Mouse (Mus musculus) forebrain, embryonic 11.5 days (tissue): ENCODE measurements around the gene Cog6. TPM values are rescaled to one million over a fixed set of nuclear protein-coding genes. Genes with fewer than 3 reads are reported as not detected.
A peak's percentile ranks its signal among the peaks of the same experiment; 100 is the strongest.
"Not testable (repeated sequence)": the region's sequence is repeated elsewhere in the genome, so short reads cannot be mapped to it uniquely, and the experiment has no call there.

Experiments used
- ATAC-seq: fragments of 200-750 bp; cut with Nextera tagmentation; replicated peaks from 2 replicates; pipeline ENCODE4 v1.8.0; 2017; ENCODE audit warnings: moderate TSS enrichment; ENCODE audit not compliant: low FRiP score
- DNase-seq: peaks from one replicate; pipeline ENCODE4 v3.0.0-alpha.2; 2017; ENCODE audit warnings: low spot score
- H3K27ac ChIP-seq: fragments of 300-500 bp; sonication (generic); 2 replicates; pipeline ENCODE4 v1.5.1; 2014; ENCODE audit warnings: low read depth, low read length
- H3K27me3 ChIP-seq: fragments of 300-500 bp; sonication (generic); 2 replicates; pipeline ENCODE4 v1.6.1; 2014; ENCODE audit warnings: mild to moderate bottlenecking, low read length, mixed read lengths; ENCODE audit not compliant: control insufficient read depth, insufficient read depth
- H3K36me3 ChIP-seq: fragments of 300-500 bp; sonication (generic); 2 replicates; pipeline ENCODE4 v1.6.1; 2014; ENCODE audit warnings: mild to moderate bottlenecking, low read length, moderate library complexity, mixed read lengths; ENCODE audit not compliant: control insufficient read depth, insufficient read depth
- H3K4me1 ChIP-seq: fragments of 300-500 bp; sonication (generic); replicated peaks from 2 replicates; pipeline ENCODE4 v1.6.1; 2014; ENCODE audit warnings: low read length, mixed read lengths; ENCODE audit not compliant: control insufficient read depth, insufficient read depth
- H3K4me2 ChIP-seq: fragments of 300-500 bp; sonication (generic); 2 replicates; pipeline ENCODE4 v1.6.1; 2014; ENCODE audit warnings: low read depth, mild to moderate bottlenecking, low read length, moderate library complexity, mixed read lengths; ENCODE audit not compliant: severe bottlenecking
- H3K4me3 ChIP-seq: fragments of 300-500 bp; sonication (generic); 2 replicates; pipeline ENCODE4 v1.5.1; 2014; ENCODE audit warnings: low read depth, low read length
- H3K9ac ChIP-seq: fragments of 300-500 bp; sonication (generic); 2 replicates; pipeline ENCODE4 v1.6.1; 2014; ENCODE audit warnings: low read length
- H3K9me3 ChIP-seq: fragments of 300-500 bp; sonication (generic); 2 replicates; pipeline ENCODE4 v1.6.1; 2016; ENCODE audit warnings: low read length, mixed read lengths; ENCODE audit not compliant: control insufficient read depth
- WGBS: fragments of 180-500 bp; shearing (Covaris S2); extraction: QIAGEN DNeasy Blood & Tissue Kit; methylation state at CpG from one replicate; pipeline ENCODE4 v1.1.7; 2014; 5-methylcytosine and 5-hydroxymethylcytosine counted together
- polyA plus RNA-seq: library from polyadenylated mRNA; unstranded; fragments of >200 nt; fragmentation: Nextera tagmentation; extraction: Ambion mirVana; gene quantifications from 2 replicates; pipeline ENCODE4 v1.2.1, GENCODE M21; 2014

Gene Cog6
- polyA plus RNA-seq, 1 experiment from 2014 or later: 45.2 TPM

DNA sequence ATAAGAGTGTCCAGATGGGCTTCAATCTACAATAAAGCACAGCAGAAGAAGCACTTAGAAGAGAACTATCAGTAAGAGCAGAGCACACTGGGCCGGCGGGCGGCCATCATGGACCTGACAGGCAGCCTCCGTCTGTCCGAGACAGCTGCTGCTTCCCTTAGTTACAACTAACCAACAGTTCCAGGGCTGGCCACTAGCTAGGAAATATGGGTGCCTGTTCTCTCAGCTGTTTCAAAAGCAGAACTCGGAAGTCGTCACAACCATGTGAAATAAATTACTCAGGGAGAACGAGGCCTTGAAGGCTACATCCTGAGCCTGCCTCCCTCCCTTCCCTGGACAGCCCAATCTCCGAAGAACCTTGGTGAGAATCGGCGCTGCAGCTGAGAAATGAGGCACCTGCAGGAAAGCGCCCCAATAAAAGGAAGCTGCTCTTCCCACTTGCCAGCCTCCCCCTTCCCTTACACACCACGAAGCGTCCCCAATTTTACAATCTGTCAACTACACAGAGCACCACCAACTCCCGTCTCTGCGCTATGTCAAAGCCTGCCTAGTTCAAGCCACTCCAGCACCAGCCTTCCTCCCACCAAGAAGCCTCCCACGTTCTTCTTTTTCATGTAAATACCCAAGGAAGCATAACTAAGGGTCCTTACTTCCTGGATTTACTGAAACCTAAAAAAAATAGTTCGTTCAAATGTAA lies 26.8 kb downstream of the Cog6 start:
- WGBS: 76% methylated on average over 18 of the region's 18 CpGs
- Histone ChIP-seq H3K27ac (no peak overlapping the region), H3K4me1 (no peaks in the 10 kb centered on the region), H3K4me3 (no peak overlapping the region), H3K9ac (no peak overlapping the region), H3K4me2 (no peak overlapping the region), H3K9me3 (no peaks in the 10 kb centered on the region), H3K27me3 (no peaks in the 10 kb centered on the region), H3K36me3 (peaks cover 3% of the 10 kb centered on the region; the same call in 1 of the 2 replicates)
- no peak for ATAC-seq
- no peak for DNase-seq

- not testable (repeated sequence) for H3K9me3 ChIP-seq, DNase-seq, H3K27ac ChIP-seq, ATAC-seq, H3K4me1 ChIP-seq, H3K9ac ChIP-seq, H3K4me3 ChIP-seq, H3K36me3 ChIP-seq, H3K27me3 ChIP-seq, H3K4me2 ChIP-seq
- WGBS: 42% methylated on average over 7 of the region's 7 CpGs
Measured at GRCm38 (mm10) chr3:52985508-52985941, 31.5 kb downstream of the Cog6 start.

DNA sequence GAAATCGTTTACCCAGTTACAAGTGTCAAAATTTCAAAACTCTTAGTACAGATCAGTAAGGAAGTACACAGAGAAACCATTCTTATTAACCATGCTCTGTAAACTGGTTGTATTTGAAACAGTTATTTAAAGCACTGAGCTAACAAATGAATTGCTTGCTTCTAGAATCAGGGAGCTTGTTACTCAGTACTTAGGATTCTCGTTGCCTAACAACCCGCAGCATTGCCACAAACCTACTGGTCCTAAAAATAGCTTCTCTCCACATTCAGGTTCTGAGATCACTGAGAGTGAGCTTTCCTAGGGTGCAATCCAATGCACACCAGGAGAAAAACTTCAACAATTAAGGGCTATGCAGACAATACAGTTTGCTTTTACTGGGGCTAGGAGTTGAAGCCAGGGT lies 33.3 kb downstream of the Cog6 start:
- ATAC-seq (no peak), DNase-seq (no peak)
- Histone ChIP-seq H3K27ac (no peak overlapping the region), H3K36me3 (peaks cover 3% of the 10 kb centered on the region; the same call in 1 of the 2 replicates), H3K9ac (no peak overlapping the region), H3K9me3 (no peaks in the 10 kb centered on the region), H3K4me1 (no peaks in the 10 kb centered on the region), H3K4me2 (no peak overlapping the region), H3K4me3 (no peak overlapping the region), H3K27me3 (no peaks in the 10 kb centered on the region)
- WGBS: 93% methylated on average over 3 of the region's 3 CpGs

- peaks cover 3% of the 10 kb centered on the region; the same call in 1 of the 2 replicates for H3K36me3 ChIP-seq
Measured at GRCm38 (mm10) chr3:52982993-52983392, 34.0 kb downstream of the Cog6 start.

DNA sequence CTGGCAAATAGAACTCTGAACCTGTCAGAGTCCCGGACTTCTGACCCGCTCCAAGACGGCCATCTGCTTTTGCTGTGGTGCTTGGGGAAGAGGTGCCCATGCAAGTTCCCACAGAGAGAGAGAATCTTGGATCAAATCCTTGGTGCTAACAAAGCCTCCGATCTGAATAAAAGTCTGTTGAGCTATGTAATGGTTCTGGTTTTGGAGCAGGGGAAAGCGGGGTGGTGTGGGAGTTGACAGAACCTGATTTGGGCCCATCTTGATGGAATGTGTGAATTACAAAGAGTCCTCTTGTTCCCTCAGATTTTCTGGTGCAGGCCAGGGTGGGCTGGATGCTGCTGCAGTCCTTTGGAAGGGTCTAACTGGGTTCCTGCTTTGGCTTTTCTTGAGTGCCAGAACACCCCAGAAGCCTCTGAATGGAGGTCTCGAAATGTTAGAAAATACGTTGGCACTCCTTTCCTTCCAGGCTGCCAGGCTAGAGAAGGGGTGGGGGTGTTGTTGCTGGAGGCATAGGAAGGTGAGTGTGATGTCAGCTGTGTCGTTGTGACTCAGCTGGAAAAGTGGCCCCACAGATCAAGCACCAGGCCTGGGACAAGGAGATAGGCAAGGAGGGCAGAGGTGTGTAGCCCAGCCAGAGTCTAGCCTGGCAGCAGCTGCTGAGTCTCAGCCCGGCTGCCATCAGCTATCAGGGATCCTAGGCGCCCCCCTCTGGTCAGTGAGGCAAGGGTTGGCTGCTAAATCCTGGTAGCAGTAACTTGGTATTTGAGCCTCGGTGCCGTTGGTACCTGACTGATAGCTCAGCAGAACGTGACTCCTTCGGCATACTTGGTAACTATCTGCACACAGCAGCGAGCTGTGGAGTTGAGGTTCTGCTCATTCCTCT lies 42.1 kb downstream of the Cog6 start:
- DNase-seq: peak; percentile 84
- H3K36me3 ChIP-seq: no peaks in the 10 kb centered on the region
- H3K4me1 ChIP-seq: no peaks in the 10 kb centered on the region
- no peak overlapping the region for H3K9ac ChIP-seq
- no peak overlapping the region for H3K4me3 ChIP-seq
- no peak overlapping the region for H3K4me2 ChIP-seq
- peak; percentile 53; the same call in 1 of the 2 replicates for ATAC-seq
- H3K27ac ChIP-seq: no peak overlapping the region
- no peaks in the 10 kb centered on the region for H3K27me3 ChIP-seq
- 47% methylated on average over 15 of the region's 15 CpGs for WGBS
- H3K9me3 ChIP-seq: no peaks in the 10 kb centered on the region

More at GRCm38 (mm10) chr3:52982993-52983392, 34.0 kb downstream of the Cog6 start:
- Histone ChIP-seq H3K4me1 (no peaks in the 10 kb centered on the region), H3K9ac (no peak overlapping the region), H3K4me3 (no peak overlapping the region), H3K9me3 (no peaks in the 10 kb centered on the region), H3K27ac (no peak overlapping the region), H3K27me3 (no peaks in the 10 kb centered on the region), H3K4me2 (no peak overlapping the region)
- DNase-seq (no peak), ATAC-seq (no peak)
- WGBS: 91% methylated on average over 10 of the region's 10 CpGs

GRCm38 (mm10) chr3:52972916-52973315 lies 44.1 kb downstream of the Cog6 start:
- WGBS: 68% methylated on average over 7 of the region's 7 CpGs
- no peak for DNase-seq

GRCm38 (mm10) chr3:52967046-52967445 lies 50.0 kb downstream of the Cog6 start:
- no peak overlapping the region for H3K9ac ChIP-seq
- H3K9me3 ChIP-seq: no peaks in the 10 kb centered on the region
- H3K36me3 ChIP-seq: no peaks in the 10 kb centered on the region
- 85% methylated on average over 5 of the region's 5 CpGs for WGBS
- H3K4me1 ChIP-seq: 0 out of 2 replicates have a peak, but pooled peaks cover 4% of the 10 kb centered on the region
- no peak overlapping the region for H3K4me3 ChIP-seq
- H3K27ac ChIP-seq: no peak overlapping the region
- H3K4me2 ChIP-seq: no peak overlapping the region
- H3K27me3 ChIP-seq: no peaks in the 10 kb centered on the region
- no peak for ATAC-seq
- no peak for DNase-seq

More at GRCm38 (mm10) chr3:52972916-52973315, 44.1 kb downstream of the Cog6 start:
- Histone ChIP-seq H3K4me1 (no peaks in the 10 kb centered on the region), H3K4me2 (no peak overlapping the region), H3K9me3 (no peaks in the 10 kb centered on the region), H3K36me3 (no peaks in the 10 kb centered on the region), H3K27ac (no peak overlapping the region), H3K27me3 (no peaks in the 10 kb centered on the region), H3K9ac (no peak overlapping the region), H3K4me3 (no peak overlapping the region)
- ATAC-seq: no peak

DNA sequence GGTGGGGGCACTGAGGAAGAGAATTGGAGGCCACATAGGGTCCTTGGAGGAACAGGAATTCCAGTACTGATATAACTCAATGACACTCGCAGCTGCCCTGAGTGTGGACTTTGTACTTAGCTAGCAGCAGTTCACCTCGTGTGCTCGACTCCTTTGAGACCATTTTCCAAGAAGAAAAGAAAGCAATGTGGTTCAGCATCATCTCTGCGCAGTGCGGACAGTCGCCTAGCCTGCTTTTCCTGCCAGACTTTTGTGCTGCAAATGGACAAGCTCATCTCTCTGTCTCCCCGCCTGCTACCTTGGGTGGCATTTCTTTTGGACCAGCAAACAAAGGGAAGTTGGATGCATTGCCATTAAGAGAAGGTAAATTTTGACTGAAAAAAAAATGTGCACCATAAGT lies 52.8 kb downstream of the Cog6 start:
- Histone ChIP-seq H3K4me2 (no peak overlapping the region), H3K9ac (no peak overlapping the region), H3K4me1 (0 out of 2 replicates have a peak, but pooled peaks cover 4% of the 10 kb centered on the region), H3K36me3 (no peaks in the 10 kb centered on the region), H3K27ac (no peak overlapping the region), H3K4me3 (no peak overlapping the region), H3K27me3 (no peaks in the 10 kb centered on the region), H3K9me3 (no peaks in the 10 kb centered on the region)
- DNase-seq (no peak), ATAC-seq (no peak)
- 61% methylated on average over 7 of the region's 7 CpGs for WGBS
